Mouse (Mus musculus) MEL (cell line): ENCODE measurements around the gene Rasl10b.

Experiments used
- CHD2 ChIP-seq: IDR thresholded peaks from 2 replicates; pipeline ENCODE4 v1.6.1; 2011; ENCODE audit warnings: low read length, improper control_type of control experiment
- CTCF ChIP-seq, 3 experiments: IDR thresholded peaks in 2 of 3; conservative IDR thresholded peaks in 1 of 3; 2 replicates each; pipeline ENCODE4 v1.5.1; 2011 to 2012; ENCODE audit warnings: low read length in 3 of 3, low read depth in 2 of 3, mild to moderate bottlenecking in 2 of 3, improper control_type of control experiment in 1 of 3, inconsistent platforms in 1 of 3, mixed read lengths in 1 of 3, moderate library complexity in 1 of 3; ENCODE audit not compliant: control insufficient read depth in 1 of 3, insufficient read depth in 1 of 3, poor library complexity in 1 of 3, severe bottlenecking in 1 of 3
- EP300 ChIP-seq, 2 experiments: IDR thresholded peaks; 2 replicates each; pipeline ENCODE4 v1.6.1; 2011; ENCODE audit warnings: improper control_type of control experiment in 2 of 2, low read length in 2 of 2, low read depth in 1 of 2, mild to moderate bottlenecking in 1 of 2
- MAZ ChIP-seq: IDR thresholded peaks from 2 replicates; pipeline ENCODE4 v1.6.1; 2012; ENCODE audit warnings: low read depth, mild to moderate bottlenecking, inconsistent platforms, low read length, improper control_type of control experiment
- MEF2A ChIP-seq: IDR thresholded peaks from 2 replicates; pipeline ENCODE4 v1.6.1; 2014; ENCODE audit warnings: low read depth, mild to moderate bottlenecking, inconsistent platforms, low read length, improper control_type of control experiment; ENCODE audit not compliant: poor library complexity, insufficient replicate concordance, severe bottlenecking; ENCODE audit errors: extremely low read depth
- POLR2A ChIP-seq, 2 experiments: IDR thresholded peaks; 2 replicates each; pipeline ENCODE4 v1.6.1; 2011 to 2012; ENCODE audit warnings: low read length in 2 of 2, mild to moderate bottlenecking in 2 of 2, control low read depth in 1 of 2, improper control_type of control experiment in 1 of 2, low read depth in 1 of 2, moderate library complexity in 1 of 2; ENCODE audit not compliant: control insufficient read depth in 1 of 2, insufficient read depth in 1 of 2, poor library complexity in 1 of 2
- POLR2AphosphoS5 ChIP-seq: IDR thresholded peaks from 2 replicates; pipeline ENCODE4 v1.6.1; 2012; ENCODE audit warnings: low read depth, borderline replicate concordance, mild to moderate bottlenecking, inconsistent platforms, low read length, moderate library complexity, mixed read lengths
- RAD21 ChIP-seq: IDR thresholded peaks from 2 replicates; pipeline ENCODE4 v1.6.1; 2011; ENCODE audit warnings: mild to moderate bottlenecking, low read depth, low read length, improper control_type of control experiment
- TBP ChIP-seq: IDR thresholded peaks from 2 replicates; pipeline ENCODE4 v1.8.0; 2011; ENCODE audit warnings: low read depth, low read length, improper control_type of control experiment
- TCF12 ChIP-seq: IDR thresholded peaks from 2 replicates; pipeline ENCODE4 v1.6.1; 2014; ENCODE audit warnings: low read depth, mild to moderate bottlenecking, inconsistent platforms, low read length, improper control_type of control experiment, moderate library complexity
- UBTF ChIP-seq: IDR thresholded peaks from 2 replicates; pipeline ENCODE4 v1.6.1; 2012; ENCODE audit warnings: low read depth, mild to moderate bottlenecking, inconsistent platforms, low read length, improper control_type of control experiment, moderate library complexity, borderline replicate concordance; ENCODE audit not compliant: insufficient read depth
- ZC3H11A ChIP-seq: IDR thresholded peaks from 2 replicates; pipeline ENCODE4 v1.6.1; 2012; ENCODE audit warnings: low read depth, mild to moderate bottlenecking, inconsistent platforms, low read length, improper control_type of control experiment

DNA sequence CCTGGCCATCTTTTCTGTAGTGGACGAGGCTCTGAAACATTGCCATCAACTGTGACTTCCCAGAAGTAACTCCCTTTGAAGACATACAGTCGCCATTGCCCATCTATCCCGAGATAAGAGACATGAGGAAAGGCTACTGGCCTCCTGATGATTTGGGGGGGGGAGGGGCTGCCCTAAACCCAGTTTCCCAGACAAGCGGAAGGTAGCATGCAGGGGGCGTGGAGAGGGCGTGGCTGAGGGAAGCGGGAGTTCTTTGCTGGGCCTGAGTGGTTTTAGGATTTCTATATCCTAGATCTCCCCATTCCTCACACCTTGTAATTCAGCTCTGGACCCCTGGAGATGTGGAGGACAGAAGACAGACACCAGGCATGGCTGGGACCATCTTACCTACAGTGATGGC lies 34.9 kb downstream of the Rasl10b start:
- TF ChIP-seq MAZ (no peak), EP300 (IDR thresholded peaks at IDR 0.05; ENCODE audit: low read depth in 1 of 2, low read length in 2 of 2) (no peak), RAD21 (no peak), MEF2A (no peak), POLR2A (IDR thresholded peaks at IDR 0.05; ENCODE audit: control insufficient read depth in 1 of 2, insufficient read depth in 1 of 2, low read depth in 1 of 2, low read length in 2 of 2, poor library complexity in 1 of 2) (no peak), CTCF (IDR thresholded peaks at IDR 0.05 in 2 of 3, conservative IDR thresholded peaks at IDR 0.05 in 1 of 3; ENCODE audit: control insufficient read depth in 1 of 3, insufficient read depth in 1 of 3, low read depth in 2 of 3, low read length in 3 of 3, poor library complexity in 1 of 3, severe bottlenecking in 1 of 3) (no peak), TCF12 (no peak), ZC3H11A (no peak), POLR2AphosphoS5 (no peak), CHD2 (no peak), TBP (no peak), UBTF (no peak)
